Mouse (Mus musculus): ENCODE measurements around the gene Vwa5b2. TPM values are rescaled to one million over a fixed set of nuclear protein-coding genes. Genes with fewer than 3 reads are reported as not detected.

The Vwa5b2 gene
- polyA plus RNA-seq, 1 experiment from 2014 or later = 5.5 TPM

GRCm38 (mm10) chr16:20642161-20642560 lies 52.9 kb downstream of the Vwa5b2 start:
- H3K27ac ChIP-seq = no peak overlapping the region
- no peaks in the 10 kb centered on the region for H3K27me3 ChIP-seq (replicated peaks)
- H3K9me3 ChIP-seq = no peaks in the 10 kb centered on the region
- H3K9ac ChIP-seq = no peak overlapping the region
- ATAC-seq (ENCODE audit: insufficient read depth, low FRiP score, low read depth) = no peak
- no peaks in the 10 kb centered on the region for H3K4me1 ChIP-seq
- no peak overlapping the region for H3K4me3 ChIP-seq (replicated peaks)
- no peak overlapping the region for H3K4me2 ChIP-seq
- WGBS = 1% methylated on average over 8 of the region's 8 CpGs
- no peaks in the 10 kb centered on the region for H3K36me3 ChIP-seq

GRCm38 (mm10) chr16:20643911-20644310 lies 54.6 kb downstream of the Vwa5b2 start:
- no peaks in the 10 kb centered on the region for H3K36me3 ChIP-seq
- no peak overlapping the region for H3K9ac ChIP-seq
- no peaks in the 10 kb centered on the region for H3K4me1 ChIP-seq
- H3K9me3 ChIP-seq = no peaks in the 10 kb centered on the region
- WGBS = 86% methylated on average over 7 of the region's 7 CpGs
- H3K4me3 ChIP-seq (replicated peaks) = no peak overlapping the region
- no peak overlapping the region for H3K27ac ChIP-seq
- no peaks in the 10 kb centered on the region for H3K27me3 ChIP-seq (replicated peaks)
- no peak for ATAC-seq (ENCODE audit: insufficient read depth, low FRiP score, low read depth)
- no peak overlapping the region for H3K4me2 ChIP-seq

- WGBS = 1% methylated on average over 46 of the region's 46 CpGs
- Histone ChIP-seq H3K4me3 (replicated peaks) (peak within 1 kb of the TSS; percentile 96), H3K27me3 (replicated peaks) (no peaks in the 10 kb centered on the region), H3K4me2 (peak within 1 kb of the TSS; percentile 86), H3K9ac (peak within 1 kb of the TSS; percentile 85), H3K9me3 (no peaks in the 10 kb centered on the region), H3K36me3 (peaks cover 14% of the 10 kb centered on the region), H3K4me1 (0 out of 2 replicates have a peak, but pooled peaks cover 3% of the 10 kb centered on the region), H3K27ac (peak within 1 kb of the TSS; percentile 71)
- ATAC-seq (ENCODE audit: insufficient read depth, low FRiP score, low read depth) = peak; percentile 94
Measured at GRCm38 (mm10) chr16:20651076-20651946, 62.0 kb downstream of the Vwa5b2 start, which contains the start of gene Psmd2. TSS of gene Psmd2 (plus strand) at chr16:20651652.

GRCm38 (mm10) chr16:20651947-20652310 lies 62.7 kb downstream of the Vwa5b2 start:
- no peaks in the 10 kb centered on the region for H3K27me3 ChIP-seq (replicated peaks)
- H3K4me2 ChIP-seq = peak overlapping the region; percentile 86
- ATAC-seq (ENCODE audit: insufficient read depth, low FRiP score, low read depth) = no peak; the same call in 1 of the 2 replicates
- H3K4me3 ChIP-seq (replicated peaks) = peak overlapping the region; percentile 96
- WGBS = 9% methylated on average over 12 of the region's 12 CpGs
- peaks cover 20% of the 10 kb centered on the region for H3K36me3 ChIP-seq
- H3K9ac ChIP-seq = peak overlapping the region; percentile 85
- H3K27ac ChIP-seq = peak overlapping the region; percentile 71; the same call in 1 of the 2 replicates
- H3K4me1 ChIP-seq = 0 out of 2 replicates have a peak, but pooled peaks cover 3% of the 10 kb centered on the region
- no peaks in the 10 kb centered on the region for H3K9me3 ChIP-seq

- WGBS = 44% methylated on average over 2 of the region's 2 CpGs
- H3K27me3 ChIP-seq (replicated peaks) = no peaks in the 10 kb centered on the region
Measured at GRCm38 (mm10) chr16:20653315-20653714, 64.0 kb downstream of the Vwa5b2 start.

More at GRCm38 (mm10) chr16:20653315-20653714, 64.0 kb downstream of the Vwa5b2 start:
- 0 out of 2 replicates have a peak, but pooled peaks cover 3% of the 10 kb centered on the region for H3K4me1 ChIP-seq
- peaks cover 33% of the 10 kb centered on the region for H3K36me3 ChIP-seq
- H3K4me3 ChIP-seq (replicated peaks) = no peak overlapping the region
- no peak overlapping the region for H3K27ac ChIP-seq
- H3K9me3 ChIP-seq = no peaks in the 10 kb centered on the region
- no peak for ATAC-seq (ENCODE audit: insufficient read depth, low FRiP score, low read depth)
- H3K4me2 ChIP-seq = no peak overlapping the region
- no peak overlapping the region for H3K9ac ChIP-seq

MicroRNAs within 50 kb of the gene (microRNA counts, 519-probe panel; counts per million panel counts)
- microRNA mmu-miR-1224 = 2,364 counts per million, percentile 49 among the panel's probes with 10 or more counts

Small RNAs within 50 kb of the gene (microRNA-seq; reads per million reads assigned to microRNA genes)
- 13.9 reads per million, percentile 30 among the genes with 10 or more reads in this experiment for gene Mir1224

Other genes starting within 250 kb of the Vwa5b2 start
- gene Abcc5, start 163.1 kb upstream of the Vwa5b2 start, polyA plus RNA-seq (2015; fragmentation: Nextera tagmentation; extraction: Ambion mirVana) = 46.8 and 50.7 TPM in 2 replicates
- 90.2 and 95.0 TPM in 2 replicates for gene Eif2b5, start 90.7 kb upstream of the Vwa5b2 start, polyA plus RNA-seq (2015; fragmentation: Nextera tagmentation; extraction: Ambion mirVana)
- gene Dvl3, start 72.5 kb upstream of the Vwa5b2 start, polyA plus RNA-seq (2015; fragmentation: Nextera tagmentation; extraction: Ambion mirVana) = 21.2 and 26.9 TPM in 2 replicates
- gene Ap2m1, start 54.0 kb upstream of the Vwa5b2 start, polyA plus RNA-seq (2015; fragmentation: Nextera tagmentation; extraction: Ambion mirVana) = 518 and 580 TPM in 2 replicates
- gene Abcf3, start 40.9 kb upstream of the Vwa5b2 start, polyA plus RNA-seq (2015; fragmentation: Nextera tagmentation; extraction: Ambion mirVana) = 50.6 and 65.0 TPM in 2 replicates
- 31.6 and 32.3 TPM in 2 replicates for gene Eef1akmt4, start 22.1 kb downstream of the Vwa5b2 start, polyA plus RNA-seq (2015; fragmentation: Nextera tagmentation; extraction: Ambion mirVana)
- gene Gm49333, start 22.1 kb downstream of the Vwa5b2 start, polyA plus RNA-seq (2015; fragmentation: Nextera tagmentation; extraction: Ambion mirVana) = 0.15 TPM in 1 of 2 replicates, not detected in the other
- 38.3 and 39.6 TPM in 2 replicates for gene Alg3, start 22.3 kb downstream of the Vwa5b2 start, polyA plus RNA-seq (2015; fragmentation: Nextera tagmentation; extraction: Ambion mirVana)
- gene Camk2n2, start 31.8 kb downstream of the Vwa5b2 start, polyA plus RNA-seq (2015; fragmentation: Nextera tagmentation; extraction: Ambion mirVana) = 1.3 and 1.4 TPM in 2 replicates
- gene Ece2, start 40.4 kb downstream of the Vwa5b2 start, polyA plus RNA-seq (2015; fragmentation: Nextera tagmentation; extraction: Ambion mirVana) = 2.0 and 2.7 TPM in 2 replicates
- 265 and 291 TPM in 2 replicates for gene Psmd2, start 62.2 kb downstream of the Vwa5b2 start, polyA plus RNA-seq (2015; fragmentation: Nextera tagmentation; extraction: Ambion mirVana)
- 168 and 190 TPM in 2 replicates for gene Eif4g1, start 78.8 kb downstream of the Vwa5b2 start, polyA plus RNA-seq (2015; fragmentation: Nextera tagmentation; extraction: Ambion mirVana)
- gene Fam131a, start 103.8 kb downstream of the Vwa5b2 start, polyA plus RNA-seq (2015; fragmentation: Nextera tagmentation; extraction: Ambion mirVana) = 8.5 and 9.1 TPM in 2 replicates
- gene Polr2h, start 128.2 kb downstream of the Vwa5b2 start, polyA plus RNA-seq (2015; fragmentation: Nextera tagmentation; extraction: Ambion mirVana) = 95.7 and 97.3 TPM in 2 replicates
- 15.3 and 20.2 TPM in 2 replicates for gene Clcn2, start 128.3 kb downstream of the Vwa5b2 start, polyA plus RNA-seq (2015; fragmentation: Nextera tagmentation; extraction: Ambion mirVana)
- 4.0 and 4.7 TPM in 2 replicates for gene Chrd, start 143.7 kb downstream of the Vwa5b2 start, polyA plus RNA-seq (2015; fragmentation: Nextera tagmentation; extraction: Ambion mirVana)
- 1.0 and 1.1 TPM in 2 replicates for gene Thpo, start 145.0 kb downstream of the Vwa5b2 start, polyA plus RNA-seq (2015; fragmentation: Nextera tagmentation; extraction: Ambion mirVana)

All from stomach, embryonic 15.5 days (tissue).